Mouse (Mus musculus): ENCODE measurements around the gene Tkt.

The Tkt gene

DNA sequence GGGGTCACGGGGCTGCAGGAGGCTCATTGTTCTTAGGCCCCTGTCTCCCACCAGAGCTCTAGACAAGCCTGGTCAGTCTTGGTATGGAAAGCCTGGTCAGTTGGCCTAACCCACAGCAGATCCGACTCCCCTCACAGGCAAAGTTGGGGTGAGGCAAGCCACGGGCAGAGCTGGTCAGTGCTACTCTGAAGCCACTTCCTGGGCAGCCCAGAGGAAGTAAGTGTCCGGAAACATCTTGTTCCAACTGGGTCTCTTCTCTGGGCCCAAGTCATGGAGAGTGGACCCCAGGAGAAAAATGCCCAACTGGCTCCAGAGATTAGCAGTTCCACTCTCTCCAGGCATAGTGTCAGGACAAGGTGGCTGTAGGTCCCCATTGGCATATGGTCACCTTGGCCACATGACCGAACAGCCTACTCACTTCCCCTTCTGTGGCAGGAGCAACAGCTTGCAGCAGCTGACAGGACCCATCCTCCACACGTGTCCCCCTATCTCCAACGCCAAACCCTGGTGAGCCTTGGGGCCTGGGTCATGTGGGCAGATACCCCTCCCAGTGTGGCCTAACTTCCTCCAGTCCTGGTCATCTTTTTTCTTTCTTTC, 71.9 kb downstream of the Tkt start:
- no peak for DNase-seq (ENCODE audit: low read depth)

DNA sequence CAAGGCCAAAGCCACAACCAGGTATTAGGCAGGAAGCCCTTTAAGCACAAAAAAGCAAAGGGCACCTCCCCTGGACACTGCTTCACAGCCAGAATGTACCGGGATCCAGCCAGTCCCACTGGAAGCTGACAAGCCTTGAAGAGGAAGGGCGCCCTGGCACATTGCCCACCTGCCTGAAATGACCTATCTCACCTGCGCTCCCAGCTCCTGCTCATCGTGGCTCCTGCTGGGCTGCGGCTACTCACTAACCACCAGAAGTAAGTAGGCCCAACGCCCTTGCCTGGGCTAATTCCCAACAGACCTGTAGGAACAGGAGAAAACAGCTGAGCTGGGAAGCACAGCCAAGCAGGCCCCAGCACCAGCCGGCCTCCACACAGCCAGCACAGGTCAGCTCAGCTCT, 74.0 kb downstream of the Tkt start:
- no peak for DNase-seq (ENCODE audit: low read depth)

DNA sequence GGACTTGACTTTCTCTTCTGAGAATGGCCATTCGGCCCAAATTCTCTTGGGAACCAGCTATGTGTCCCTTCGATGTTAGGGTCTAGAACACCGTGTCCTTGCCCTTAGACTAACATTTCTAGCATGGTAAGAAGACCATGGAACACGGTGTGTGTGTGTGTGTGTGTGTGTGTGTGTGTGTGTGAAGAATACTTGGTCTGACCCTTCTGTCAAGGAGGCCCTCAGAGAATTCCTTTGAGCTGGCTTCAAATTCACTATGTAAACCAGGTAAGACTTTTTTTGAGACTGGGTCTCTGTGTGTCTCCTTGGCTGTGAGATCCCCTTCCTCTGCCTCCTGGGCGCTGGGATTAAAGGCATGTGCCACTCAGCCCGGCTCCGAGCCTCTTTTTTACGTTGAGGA, 74.4 kb downstream of the Tkt start:
- no peak for DNase-seq (ENCODE audit: low read depth)

Measured in NIH3T3 (cell line).